Mouse (Mus musculus) lung, postnatal 0 days (tissue): ENCODE results near the gene Tbc1d30. TPM values are rescaled to one million over a fixed set of nuclear protein-coding genes. Genes with fewer than 3 reads are reported as not detected.

Experiments used
- ATAC-seq: fragments of 200-750 bp; cut with Nextera tagmentation; 2 replicates; pipeline ENCODE4 v1.8.0; 2017; ENCODE audit warnings: moderate library complexity
- DNase-seq: peaks from one replicate; pipeline ENCODE4 v3.0.0-alpha.2; 2016; ENCODE audit warnings: low spot score
- H3K27ac ChIP-seq: fragments of 300-500 bp; sonication (generic); 2 replicates; pipeline ENCODE4 v1.5.1; 2014; ENCODE audit warnings: antibody characterized with exemption, mild to moderate bottlenecking, low read length, mixed read lengths
- H3K27me3 ChIP-seq: fragments of 300-500 bp; sonication (generic); replicated peaks from 2 replicates; pipeline ENCODE4 v1.6.1; 2014; ENCODE audit warnings: low read length, mixed read lengths; ENCODE audit not compliant: insufficient read depth
- H3K36me3 ChIP-seq: fragments of 300-500 bp; sonication (generic); 2 replicates; pipeline ENCODE4 v1.6.1; 2014; ENCODE audit warnings: low read length, mixed read lengths; ENCODE audit not compliant: insufficient read depth
- H3K4me1 ChIP-seq: fragments of 300-500 bp; sonication (generic); 2 replicates; pipeline ENCODE4 v1.6.1; 2014; ENCODE audit warnings: antibody characterized with exemption, low read depth, low read length, mixed read lengths; ENCODE audit not compliant: insufficient read depth
- H3K4me2 ChIP-seq: fragments of 300-500 bp; sonication (generic); replicated peaks from 2 replicates; pipeline ENCODE4 v1.6.1; 2014; ENCODE audit warnings: low read depth, mild to moderate bottlenecking, low read length, moderate library complexity, mixed read lengths
- H3K4me3 ChIP-seq: fragments of 300-500 bp; sonication (generic); 2 replicates; pipeline ENCODE4 v1.5.1; 2014; ENCODE audit warnings: low read depth, low read length
- H3K9ac ChIP-seq: fragments of 300-500 bp; sonication (generic); replicated peaks from 2 replicates; pipeline ENCODE4 v1.6.1; 2014; ENCODE audit warnings: low read depth, mild to moderate bottlenecking
- H3K9me3 ChIP-seq: fragments of 300-500 bp; sonication (generic); 2 replicates; pipeline ENCODE4 v1.6.1; 2016; ENCODE audit warnings: low read length, mixed read lengths
- CTCF ChIP-seq: IDR thresholded peaks from 2 replicates; pipeline ENCODE4 v1.5.1; 2016; ENCODE audit warnings: antibody characterized with exemption, mild to moderate bottlenecking
- EP300 ChIP-seq: IDR thresholded peaks from 2 replicates; pipeline ENCODE4 v1.6.1; 2016; ENCODE audit warnings: antibody characterized with exemption, mild to moderate bottlenecking, control low read depth
- WGBS: fragments of 180-500 bp; shearing (Covaris S2); extraction: QIAGEN DNeasy Blood & Tissue Kit; methylation state at CpG from one replicate; pipeline ENCODE4 v1.1.7; 2014; 5-methylcytosine and 5-hydroxymethylcytosine counted together
- polyA plus RNA-seq: library from polyadenylated mRNA; unstranded; fragments of >200 nt; fragmentation: Nextera tagmentation; extraction: Ambion mirVana; gene quantifications from 2 replicates; pipeline ENCODE4 v1.2.1, GENCODE M21; 2015

The Tbc1d30 gene
- polyA plus RNA-seq, 1 experiment from 2014 or later, result 4.4 TPM

DNA sequence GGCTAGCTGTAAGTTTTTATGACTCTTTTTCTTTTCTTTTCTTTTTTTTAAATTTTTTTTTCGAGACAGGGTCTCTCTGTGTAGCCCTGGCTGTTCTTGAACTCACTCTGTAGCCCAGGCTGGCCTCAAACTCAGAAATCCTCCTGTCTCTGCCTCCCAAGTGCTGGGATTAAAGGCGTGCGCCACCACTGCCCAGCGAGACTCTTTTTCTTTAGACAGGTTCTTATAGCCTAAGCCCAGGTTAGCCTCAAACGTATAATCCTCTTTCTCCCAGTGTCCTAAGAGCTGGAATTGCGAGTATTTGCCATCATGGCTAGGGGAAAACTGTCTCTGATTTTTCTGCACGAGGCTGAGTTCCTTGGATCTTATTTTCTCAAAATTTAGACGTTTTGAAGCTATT, 12.1 kb upstream of the Tbc1d30 start:
- ATAC-seq (no peak), DNase-seq (no peak)
- H3K9ac ChIP-seq, result no peak overlapping the region
- H3K36me3 ChIP-seq, result no peaks in the 10 kb centered on the region
- H3K9me3 ChIP-seq, result no peaks in the 10 kb centered on the region
- TF ChIP-seq EP300, result no peak
- no peak for TF ChIP-seq CTCF
- H3K4me3 ChIP-seq, result no peak overlapping the region
- WGBS, result 81% methylated on average over 8 of the region's 8 CpGs
- no peaks in the 10 kb centered on the region for H3K27me3 ChIP-seq
- H3K27ac ChIP-seq, result no peak overlapping the region
- H3K4me2 ChIP-seq, result no peak overlapping the region
- peaks cover 8% of the 10 kb centered on the region; the same call in 1 of the 2 replicates for H3K4me1 ChIP-seq

- TF ChIP-seq EP300, result no peak
- no peak for TF ChIP-seq CTCF
- 92% methylated on average over 2 of the region's 2 CpGs for WGBS
- Histone ChIP-seq H3K36me3 (no peaks in the 10 kb centered on the region), H3K27ac (no peak overlapping the region), H3K4me1 (peaks cover 4% of the 10 kb centered on the region; the same call in 1 of the 2 replicates), H3K9me3 (no peaks in the 10 kb centered on the region), H3K9ac (no peak overlapping the region), H3K4me3 (no peak overlapping the region), H3K27me3 (no peaks in the 10 kb centered on the region), H3K4me2 (no peak overlapping the region)
- no peak for ATAC-seq
- DNase-seq, result no peak
Measured at GRCm38 (mm10) chr10:121360358-121360757, 9.3 kb upstream of the Tbc1d30 start.

DNA sequence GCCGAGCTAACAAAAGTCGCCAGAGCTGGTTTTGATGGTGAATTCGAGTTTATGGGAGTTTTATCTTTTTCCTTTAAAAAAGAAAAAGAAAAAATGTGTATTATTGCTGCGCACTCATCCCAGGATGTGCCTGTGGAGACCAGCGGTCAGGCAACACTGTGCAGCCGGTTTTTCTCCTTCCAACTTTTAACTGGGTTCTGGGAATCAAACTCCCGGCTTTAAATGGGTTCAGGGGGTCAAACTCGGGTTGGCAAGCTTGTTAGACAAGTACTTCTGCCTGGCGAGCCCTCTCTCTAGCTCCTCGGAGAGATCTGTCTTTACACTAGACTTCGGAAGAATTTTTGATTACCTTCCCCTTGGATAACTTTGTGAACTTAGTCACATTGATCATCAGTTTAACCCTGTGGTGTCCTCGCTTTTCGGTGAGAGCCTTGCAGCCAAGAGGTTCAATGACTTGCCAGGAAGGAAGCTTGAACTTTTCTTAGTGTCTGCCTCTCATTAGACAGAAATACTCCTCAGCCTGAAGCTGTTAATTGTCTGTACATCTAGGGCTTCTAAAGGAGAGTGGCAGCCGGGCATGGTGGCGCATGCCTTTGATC, 713 bp upstream of the Tbc1d30 start:
- Histone ChIP-seq H3K4me1 (0 out of 2 replicates have a peak, but pooled peaks cover 5% of the 10 kb centered on the region), H3K36me3 (no peaks in the 10 kb centered on the region), H3K27ac (0 out of 2 replicates have a peak overlapping the region, but pooled peaks have one; percentile 68), H3K4me3 (peak overlapping the region; percentile 69), H3K9me3 (no peaks in the 10 kb centered on the region), H3K9ac (peak overlapping the region; percentile 55; the same call in 1 of the 2 replicates), H3K27me3 (no peaks in the 10 kb centered on the region), H3K4me2 (peak overlapping the region; percentile 88)
- 27% methylated on average over 15 of the region's 15 CpGs for WGBS
- DNase-seq (no peak), ATAC-seq (0 out of 2 replicates have a peak, but pooled peaks have one; percentile 7)
- TF ChIP-seq EP300 (no peak), CTCF (no peak)

- ATAC-seq, result peak; percentile 57
- WGBS, result 4% methylated on average over 33 of the region's 35 CpGs
Measured at GRCm38 (mm10) chr10:121350357-121351065, 567 bp downstream of the Tbc1d30 start.

GRCm38 (mm10) chr10:121349244-121349643, 1.8 kb downstream of the Tbc1d30 start:
- Histone ChIP-seq H3K9ac (no peak overlapping the region), H3K27me3 (no peaks in the 10 kb centered on the region), H3K4me3 (no peak overlapping the region), H3K4me1 (0 out of 2 replicates have a peak, but pooled peaks cover 8% of the 10 kb centered on the region), H3K27ac (no peak overlapping the region), H3K4me2 (peak overlapping the region; percentile 88; the same call in 1 of the 2 replicates), H3K36me3 (no peaks in the 10 kb centered on the region), H3K9me3 (no peaks in the 10 kb centered on the region)
- ATAC-seq (no peak), DNase-seq (no peak)
- no peak for TF ChIP-seq EP300
- TF ChIP-seq CTCF, result no peak
- WGBS, result 30% methylated on average over 5 of the region's 5 CpGs

More at GRCm38 (mm10) chr10:121350357-121351065, 567 bp downstream of the Tbc1d30 start:
- Histone ChIP-seq H3K36me3 (no peaks in the 10 kb centered on the region), H3K27me3 (no peaks in the 10 kb centered on the region), H3K9ac (peak overlapping the region; percentile 55), H3K4me2 (peak overlapping the region; percentile 88), H3K4me3 (peak overlapping the region; percentile 69), H3K27ac (peak overlapping the region; percentile 68), H3K9me3 (no peaks in the 10 kb centered on the region), H3K4me1 (0 out of 2 replicates have a peak, but pooled peaks cover 5% of the 10 kb centered on the region)
- DNase-seq, result peak; percentile 52
- TF ChIP-seq CTCF (0 out of 2 replicates have a peak, but pooled peaks have one; percentile 2), EP300 (no peak)

GRCm38 (mm10) chr10:121343867-121344266, 7.2 kb downstream of the Tbc1d30 start:
- 20% methylated on average over 6 of the region's 6 CpGs for WGBS
- H3K27me3 ChIP-seq, result no peaks in the 10 kb centered on the region
- no peak overlapping the region for H3K9ac ChIP-seq
- H3K9me3 ChIP-seq, result no peaks in the 10 kb centered on the region
- H3K36me3 ChIP-seq, result no peaks in the 10 kb centered on the region
- H3K4me3 ChIP-seq, result no peak overlapping the region
- TF ChIP-seq EP300 (peak; percentile 80), CTCF (no peak)
- 0 out of 2 replicates have a peak, but pooled peaks cover 3% of the 10 kb centered on the region for H3K4me1 ChIP-seq
- no peak overlapping the region for H3K4me2 ChIP-seq
- H3K27ac ChIP-seq, result no peak overlapping the region
- DNase-seq (peak; percentile 69), ATAC-seq (peak; percentile 75)
